Mouse (Mus musculus): ENCODE measurements at regions not wholly inside any gene's neighbourhood (a gene's known extent, or its start where the extent isn't known, plus 50 kb on each side); places are given as distances from the start of the nearest gene placed in this dataset.

- DNase-seq, result no peak
Observed at GRCm38 (mm10) chr12:32489415-32490139, 111.1 kb downstream of the Ccdc71l start.

DNA sequence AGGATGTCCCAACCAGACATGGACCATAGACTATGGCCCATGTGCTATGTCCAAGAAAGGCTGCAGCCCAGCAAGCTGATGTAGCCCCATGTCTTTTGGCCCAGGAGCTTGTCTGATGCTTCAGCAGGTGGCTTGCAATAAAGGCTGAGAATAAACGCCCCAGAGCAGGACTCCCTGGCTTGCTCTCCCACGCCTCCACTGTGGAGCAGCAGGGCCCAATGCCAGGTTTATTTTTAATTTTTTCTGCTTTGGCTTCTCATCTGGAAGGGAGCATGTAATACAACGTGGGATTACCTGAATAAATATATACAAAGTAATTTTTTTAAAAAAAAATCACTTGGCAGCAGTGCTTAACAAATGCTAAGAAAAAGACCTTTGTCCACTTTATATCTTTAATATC, 125.7 kb downstream of the Ccdc71l start:
- DNase-seq, result no peak

- DNase-seq, result no peak
Observed at GRCm38 (mm10) chr12:32508671-32509070, 130.2 kb downstream of the Ccdc71l start.

DNA sequence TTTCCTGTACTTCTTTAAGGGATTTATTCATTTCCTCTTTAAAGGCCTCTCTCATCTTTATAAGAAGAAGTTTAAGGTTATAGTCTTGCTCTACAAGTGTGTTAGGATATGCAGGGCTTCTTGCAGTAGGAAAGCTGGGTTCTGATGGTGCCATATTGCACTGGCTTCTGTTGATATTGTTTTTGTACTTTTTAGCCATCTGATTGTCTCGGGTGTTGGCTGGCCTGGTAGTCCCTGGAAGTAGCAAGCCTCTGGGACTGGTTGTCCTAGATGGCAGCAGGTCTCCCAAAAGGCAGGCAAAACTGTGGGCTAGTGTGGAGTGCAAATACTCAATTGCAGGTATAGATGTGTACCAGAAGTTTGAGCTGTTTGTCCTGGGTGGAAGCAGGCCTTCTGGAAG, 147.1 kb downstream of the Ccdc71l start:
- no peak for DNase-seq

GRCm38 (mm10) chr12:32531216-32531615, 152.7 kb downstream of the Ccdc71l start:
- no peak for DNase-seq

DNA sequence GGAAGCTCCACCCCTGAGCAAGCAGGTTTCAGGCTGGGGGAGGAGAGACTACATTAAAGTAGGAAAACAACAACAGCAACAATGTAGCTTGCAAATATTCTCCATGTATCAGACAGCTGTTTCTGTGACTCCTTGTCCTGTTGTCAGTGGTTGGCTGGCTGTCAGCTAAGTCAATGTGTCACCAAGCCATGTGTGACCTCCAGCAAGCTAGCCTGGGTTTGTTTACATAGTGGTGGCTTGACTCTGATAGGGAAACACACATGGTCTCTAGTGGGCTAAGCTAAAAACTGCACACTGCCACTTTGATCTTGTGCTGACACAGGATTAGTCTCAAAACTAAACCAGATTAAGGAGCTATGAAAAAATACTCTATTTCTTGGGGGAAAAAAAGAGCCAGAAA, 155.1 kb downstream of the Ccdc71l start:
- DNase-seq, result peak; percentile 33

GRCm38 (mm10) chr12:32545466-32545865, 167.0 kb downstream of the Ccdc71l start:
- DNase-seq, result no peak

- no peak for DNase-seq
Observed at GRCm38 (mm10) chr12:32546356-32546755, 167.9 kb downstream of the Ccdc71l start.

DNA sequence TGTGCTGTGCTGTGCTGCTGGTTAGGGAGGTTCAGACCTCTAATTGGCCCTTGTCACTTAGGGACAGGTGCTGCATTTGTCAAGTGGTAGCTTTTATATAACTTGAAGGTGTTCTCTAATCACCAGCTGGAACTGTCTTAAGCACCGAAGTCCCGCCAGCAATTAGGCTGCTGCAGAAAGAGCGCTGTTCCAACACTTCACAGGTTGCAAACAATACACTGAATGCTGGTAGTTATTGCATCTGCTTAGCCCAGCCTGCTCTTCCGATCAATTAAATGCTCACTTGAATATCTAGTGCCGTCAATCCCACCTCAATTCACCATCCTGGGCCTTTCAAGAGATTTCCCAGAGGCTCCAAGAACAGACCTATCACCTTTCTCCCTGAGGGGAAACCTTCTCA, 175.3 kb downstream of the Ccdc71l start:
- no peak for DNase-seq

DNA sequence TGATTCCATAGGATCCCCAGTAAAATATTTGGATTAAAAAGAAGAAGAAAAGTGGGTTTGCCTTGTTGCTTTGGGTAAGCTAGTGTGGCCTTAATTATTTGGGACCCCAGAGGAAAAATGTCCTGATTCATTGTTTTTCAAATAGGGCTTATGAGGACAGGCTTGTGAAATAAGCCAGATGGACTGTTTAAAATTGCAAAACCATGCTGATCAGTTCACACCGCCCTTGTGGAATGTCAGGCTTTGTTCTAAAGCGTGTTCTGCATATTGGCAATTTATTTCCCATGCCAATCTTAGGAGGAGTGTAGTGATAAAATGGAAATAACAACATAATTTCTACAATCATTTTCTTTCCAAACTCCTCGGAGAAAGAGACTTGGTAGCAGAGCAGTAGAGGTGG, 189.3 kb downstream of the Ccdc71l start:
- no peak for DNase-seq

- no peak for DNase-seq
Observed at GRCm38 (mm10) chr12:32581304-32581703, 202.8 kb downstream of the Ccdc71l start.

GRCm38 (mm10) chr12:32602131-32602815, 217.1 kb upstream of the Nampt start:
- DNase-seq, result no peak

DNA sequence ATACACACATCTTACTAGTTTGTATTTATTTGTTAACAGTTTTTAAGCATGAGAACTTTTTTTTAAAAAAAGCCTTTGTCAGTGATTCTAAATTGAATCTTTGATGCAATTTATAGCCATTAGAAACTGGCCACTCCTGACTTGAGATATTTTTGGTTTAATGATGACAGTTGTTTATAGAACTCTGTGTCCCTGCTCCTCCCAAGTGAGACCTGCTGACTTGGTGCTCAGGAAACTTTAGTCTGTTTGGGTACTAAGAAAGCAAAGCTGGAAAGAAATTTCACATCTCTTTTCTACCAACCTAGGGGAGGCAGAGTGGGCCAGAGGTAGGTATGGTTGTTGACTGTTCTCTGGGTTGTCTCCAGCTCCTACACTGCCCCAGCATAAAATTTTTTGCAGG, 214.0 kb upstream of the Nampt start:
- no peak for DNase-seq

DNA sequence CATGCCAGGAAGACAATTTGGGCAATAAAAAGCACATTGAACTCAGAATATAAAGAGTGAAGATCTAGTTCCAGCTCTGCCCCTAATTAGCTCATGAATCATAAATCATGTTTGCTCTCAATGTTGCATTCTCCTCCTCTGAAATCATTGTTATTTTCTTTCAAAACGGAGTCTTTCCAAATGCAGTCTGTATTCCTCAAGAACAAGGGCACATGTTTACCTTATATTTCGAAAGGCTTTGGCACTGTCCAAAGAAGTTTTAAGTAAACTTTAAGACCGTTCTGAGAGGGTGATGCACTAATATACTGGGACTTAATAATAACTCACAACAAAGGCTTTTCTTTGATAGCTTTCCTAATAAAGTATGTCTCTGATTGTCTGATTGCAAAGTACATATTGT, 204.3 kb upstream of the Nampt start:
- no peak for DNase-seq

DNA sequence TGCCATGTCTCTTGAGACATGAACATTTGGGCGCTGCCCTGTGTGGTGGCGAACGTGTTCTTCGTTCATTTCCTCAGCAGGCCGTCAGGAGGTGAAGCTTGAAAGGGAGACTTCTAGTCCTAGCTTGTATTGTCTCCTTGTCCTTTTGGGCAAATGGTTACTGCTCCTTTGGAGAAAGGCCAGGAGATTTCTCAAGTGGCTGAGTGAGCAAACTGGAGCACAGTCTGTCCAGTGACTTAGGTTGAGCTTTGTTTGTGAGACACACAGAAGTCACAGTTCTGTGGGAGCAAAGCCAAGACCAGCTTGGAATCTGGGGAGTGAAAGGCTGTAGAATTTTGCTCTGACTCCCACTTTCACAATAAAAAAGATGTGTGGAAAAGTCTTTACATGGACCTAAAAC, 203.3 kb upstream of the Nampt start:
- peak; percentile 77 for DNase-seq

DNA sequence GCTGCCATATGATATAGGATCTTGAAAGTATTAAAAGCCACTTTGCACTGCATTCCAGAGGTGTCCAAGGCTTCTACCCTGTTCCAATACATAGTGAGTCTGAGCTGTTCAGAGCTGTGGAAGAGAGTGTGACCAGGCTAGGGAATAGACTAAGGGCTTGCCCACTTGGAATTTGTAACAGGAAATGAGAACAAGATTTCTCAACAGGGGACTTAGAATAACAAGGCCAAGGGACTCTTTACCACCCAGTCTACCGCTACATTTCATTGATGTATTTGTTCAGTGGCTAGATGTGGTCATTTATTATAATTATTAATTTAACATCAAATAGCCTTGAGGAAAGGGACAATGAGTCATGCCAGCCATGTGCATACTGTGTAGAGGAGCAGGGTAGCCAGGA, 202.3 kb upstream of the Nampt start:
- no peak for DNase-seq

GRCm38 (mm10) chr12:32619830-32620229, 199.5 kb upstream of the Nampt start:
- DNase-seq, result no peak

- peak; percentile 93 for DNase-seq
Observed at GRCm38 (mm10) chr12:32621739-32622138, 197.6 kb upstream of the Nampt start.

DNA sequence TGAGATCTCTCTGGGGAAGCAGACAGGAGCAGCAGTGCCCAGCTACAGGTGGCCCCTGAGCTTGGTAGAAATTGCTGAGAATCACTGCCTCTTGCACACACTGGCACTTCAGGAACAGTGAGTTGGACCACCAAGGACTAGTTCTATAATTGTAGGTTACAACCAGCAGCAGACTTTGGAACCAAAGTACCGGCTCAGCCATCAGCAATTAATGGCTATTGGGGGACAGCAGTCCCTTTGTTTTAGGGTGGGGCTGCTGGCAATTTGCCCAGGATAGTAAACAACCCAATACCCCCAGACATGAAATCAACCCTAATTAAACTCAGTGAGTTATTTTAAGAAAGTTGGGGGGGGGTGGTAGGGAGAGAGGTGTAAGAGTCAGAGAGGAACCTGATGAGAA, 190.8 kb upstream of the Nampt start:
- DNase-seq, result no peak

DNA sequence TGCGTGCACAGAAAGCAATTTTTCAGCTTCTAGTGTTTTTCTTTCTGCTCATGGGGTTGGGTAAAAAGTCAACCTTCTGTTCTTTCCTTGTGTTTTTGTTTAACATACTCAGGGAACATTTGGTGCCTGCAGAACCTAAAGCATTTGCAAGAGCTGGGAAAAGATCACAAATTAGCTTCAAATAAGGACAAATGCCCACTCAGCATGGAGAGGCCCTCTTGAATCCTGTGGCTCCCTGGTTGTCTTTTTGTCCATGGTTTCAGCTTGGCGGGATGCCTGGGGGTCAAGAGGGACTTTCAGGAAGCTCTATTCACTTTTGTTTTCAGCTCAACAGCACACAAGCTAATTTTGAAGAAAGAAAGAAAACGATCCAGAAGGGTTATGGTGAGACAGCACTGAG, 186.4 kb upstream of the Nampt start:
- DNase-seq, result no peak

- DNase-seq, result no peak
Observed at GRCm38 (mm10) chr12:32635055-32635454, 184.3 kb upstream of the Nampt start.

GRCm38 (mm10) chr12:32637400-32638100, 181.8 kb upstream of the Nampt start:
- peak; percentile 70 for DNase-seq

DNA sequence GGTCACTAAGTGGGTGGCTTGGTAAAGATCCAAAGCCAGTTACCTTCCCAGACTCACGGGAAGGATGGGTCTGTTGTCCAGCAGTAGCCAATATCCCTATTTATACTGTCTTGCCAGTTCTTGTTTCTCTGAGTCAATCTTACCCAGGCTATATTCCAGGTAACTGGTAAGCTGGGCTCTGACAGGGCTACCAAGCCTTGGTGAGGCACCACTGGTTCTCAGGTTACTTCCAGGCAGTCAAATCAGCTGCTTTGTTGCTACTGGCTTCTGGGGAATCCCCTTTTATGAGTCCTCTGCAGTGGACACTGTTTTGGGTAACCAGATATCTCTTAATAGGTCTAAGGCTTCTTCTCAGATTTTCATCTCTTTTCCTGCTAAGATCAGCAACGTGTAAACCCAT, 178.8 kb upstream of the Nampt start:
- DNase-seq, result no peak

- DNase-seq, result no peak
Observed at GRCm38 (mm10) chr12:32642493-32642892, 176.9 kb upstream of the Nampt start.
